Mouse (Mus musculus): ENCODE results near the gene Plekhg5.

Gene Plekhg5

GRCm38 (mm10) chr4:152151966-152152544 lies 79.8 kb downstream of the Plekhg5 start, which contains the start of gene Espn:
Gene Espn (minus strand): TSS chr4:152152371.
- no peak for DNase-seq

GRCm38 (mm10) chr4:152153771-152154177 lies 81.5 kb downstream of the Plekhg5 start:
- no peak for DNase-seq

- DNase-seq: no peak
These were observed 82.7 kb downstream of the Plekhg5 start for GRCm38 (mm10) chr4:152155019-152155418.

- no peak for DNase-seq
These were observed 85.7 kb downstream of the Plekhg5 start for GRCm38 (mm10) chr4:152157779-152158584.

GRCm38 (mm10) chr4:152158585-152159284 lies 86.4 kb downstream of the Plekhg5 start, which contains the start of gene Hes2:
Gene Hes2 (plus strand): TSS chr4:152158867.
- no peak for DNase-seq

GRCm38 (mm10) chr4:152159285-152159678 lies 87.0 kb downstream of the Plekhg5 start:
- DNase-seq: no peak

- DNase-seq: no peak
These were observed 88.5 kb downstream of the Plekhg5 start for GRCm38 (mm10) chr4:152160748-152161147.

- no peak for DNase-seq
These were observed 89.3 kb downstream of the Plekhg5 start for GRCm38 (mm10) chr4:152161601-152162000.

GRCm38 (mm10) chr4:152162748-152163147 lies 90.5 kb downstream of the Plekhg5 start:
- DNase-seq: no peak

Measured in cerebellum, adult 9-11 months (tissue).